Mouse (Mus musculus): ENCODE measurements around the gene Gp1bb. TPM values are rescaled to one million over a fixed set of nuclear protein-coding genes. Genes with fewer than 3 reads are reported as not detected.

Gene Gp1bb
- polyA plus RNA-seq, 1 experiment from 2014 or later = 5.5 TPM

DNA sequence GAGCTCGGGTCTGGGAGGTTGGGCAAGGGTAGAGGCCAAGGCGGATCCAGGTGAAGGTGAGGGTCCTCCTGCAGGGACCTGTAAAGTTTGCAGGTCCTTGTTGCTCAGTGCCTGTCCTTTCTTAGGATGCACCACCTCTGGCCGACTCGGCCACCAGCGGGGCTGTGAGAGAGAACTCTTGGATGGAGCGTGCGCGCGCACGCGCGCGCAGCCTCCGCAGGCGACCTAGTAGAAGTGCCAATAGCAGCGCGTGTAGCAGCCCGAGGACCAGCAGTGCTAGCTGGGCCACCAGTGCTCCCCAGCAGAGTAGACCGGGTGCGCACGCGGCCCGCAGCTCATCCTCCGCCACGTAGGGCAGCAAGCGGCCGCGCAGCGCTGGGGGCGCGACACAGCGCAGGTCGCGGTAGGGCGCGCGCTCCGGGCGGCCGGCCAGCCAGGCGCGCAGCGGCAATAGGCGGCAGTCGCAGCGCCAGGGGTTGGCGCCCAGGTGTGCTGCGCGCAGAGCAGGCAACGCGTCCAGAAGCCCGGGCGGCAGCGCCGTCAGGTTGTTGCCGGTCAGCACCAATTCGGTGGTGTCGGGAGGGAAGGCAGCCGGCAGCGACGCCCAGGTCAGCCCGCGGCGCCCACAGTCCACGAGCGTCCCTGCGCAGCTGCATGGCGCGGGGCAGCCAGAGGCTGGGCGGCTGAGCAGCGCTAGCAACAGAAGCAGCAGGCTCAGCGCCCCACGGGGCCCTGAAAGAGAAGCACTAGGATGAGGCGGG, 1.4 kb downstream of the Gp1bb start:
- H3K9me3 ChIP-seq (replicated peaks) = no peaks in the 10 kb centered on the region
- H3K4me3 ChIP-seq = peak overlapping the region; percentile 46
- H3K36me3 ChIP-seq = no peaks in the 10 kb centered on the region
- no peak for ATAC-seq (ENCODE audit: insufficient number of reproducible peaks, low FRiP score)
- peak overlapping the region; percentile 53 for H3K9ac ChIP-seq
- H3K27me3 ChIP-seq (replicated peaks) = peaks cover 99% of the 10 kb centered on the region
- 1% methylated on average over 72 of the region's 74 CpGs for WGBS
- H3K27ac ChIP-seq (ENCODE audit: poor library complexity, severe bottlenecking) = no peak overlapping the region
- H3K4me2 ChIP-seq = peak overlapping the region; percentile 78
- peaks cover 27% of the 10 kb centered on the region for H3K4me1 ChIP-seq (replicated peaks)

- no peak overlapping the region for H3K27ac ChIP-seq (ENCODE audit: poor library complexity, severe bottlenecking)
- H3K27me3 ChIP-seq (replicated peaks) = peaks cover 95% of the 10 kb centered on the region
- WGBS = 24% methylated on average over 6 of the region's 6 CpGs
- H3K4me3 ChIP-seq = peak overlapping the region; percentile 46
- H3K9me3 ChIP-seq (replicated peaks) = no peaks in the 10 kb centered on the region
- ATAC-seq (ENCODE audit: insufficient number of reproducible peaks, low FRiP score) = no peak
- peaks cover 21% of the 10 kb centered on the region for H3K4me1 ChIP-seq (replicated peaks)
- H3K4me2 ChIP-seq = peak overlapping the region; percentile 78
- H3K36me3 ChIP-seq = no peaks in the 10 kb centered on the region
- no peak overlapping the region for H3K9ac ChIP-seq
Observed at GRCm38 (mm10) chr16:18620201-18620600, 2.0 kb downstream of the Gp1bb start.

DNA sequence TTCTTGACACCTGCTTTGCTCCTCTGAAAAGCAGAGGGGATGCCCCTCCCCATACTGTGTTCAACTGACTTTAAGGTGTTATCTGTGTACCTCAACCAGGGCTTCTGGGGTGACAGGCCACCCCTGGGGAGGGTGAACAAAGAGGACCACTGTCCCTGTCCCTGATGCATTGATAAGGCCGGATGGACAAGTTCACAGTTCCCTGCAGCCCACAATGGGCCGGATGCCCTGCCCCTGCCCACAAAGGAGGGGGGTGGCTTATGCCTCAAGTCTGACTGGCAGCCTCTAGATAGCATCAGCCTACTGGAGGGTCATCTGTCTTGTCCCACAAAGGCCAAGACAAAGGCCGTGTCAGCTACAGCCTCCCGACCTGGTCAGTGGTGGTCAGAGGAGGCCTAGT, 3.1 kb downstream of the Gp1bb start:
- Histone ChIP-seq H3K4me1 (replicated peaks) (peaks cover 25% of the 10 kb centered on the region), H3K27me3 (replicated peaks) (peaks cover 95% of the 10 kb centered on the region), H3K9me3 (replicated peaks) (no peaks in the 10 kb centered on the region), H3K4me2 (no peak overlapping the region), H3K4me3 (no peak overlapping the region), H3K9ac (no peak overlapping the region), H3K27ac (ENCODE audit: poor library complexity, severe bottlenecking) (no peak overlapping the region), H3K36me3 (no peaks in the 10 kb centered on the region)
- WGBS = 56% methylated on average over 4 of the region's 4 CpGs
- ATAC-seq (ENCODE audit: insufficient number of reproducible peaks, low FRiP score) = no peak

DNA sequence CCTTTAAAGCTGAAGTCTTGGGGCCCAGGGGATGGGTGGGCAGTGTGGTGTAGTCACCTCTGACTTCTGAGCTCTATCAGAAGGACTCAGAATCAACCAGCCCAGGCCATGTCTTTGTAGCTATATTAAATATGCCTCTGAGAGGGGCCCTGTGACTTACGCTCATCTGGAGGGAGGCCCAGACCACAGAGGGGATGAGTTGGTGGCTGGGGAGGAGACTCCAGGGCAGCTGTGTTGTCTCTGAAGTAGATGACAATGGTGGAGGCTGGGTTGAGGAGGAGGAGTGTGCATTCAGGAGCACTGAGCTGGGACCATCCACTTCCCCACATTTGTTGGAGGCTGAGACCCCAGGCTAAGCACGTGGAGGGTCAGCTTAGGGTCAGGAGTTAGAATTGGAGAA, 3.9 kb downstream of the Gp1bb start:
- H3K9ac ChIP-seq = no peak overlapping the region
- H3K4me3 ChIP-seq = no peak overlapping the region
- 76% methylated on average over 2 of the region's 2 CpGs for WGBS
- H3K4me1 ChIP-seq (replicated peaks) = peaks cover 25% of the 10 kb centered on the region
- H3K9me3 ChIP-seq (replicated peaks) = no peaks in the 10 kb centered on the region
- H3K27ac ChIP-seq (ENCODE audit: poor library complexity, severe bottlenecking) = no peak overlapping the region
- H3K36me3 ChIP-seq = no peaks in the 10 kb centered on the region
- H3K4me2 ChIP-seq = no peak overlapping the region
- ATAC-seq (ENCODE audit: insufficient number of reproducible peaks, low FRiP score) = no peak
- peaks cover 93% of the 10 kb centered on the region for H3K27me3 ChIP-seq (replicated peaks)

DNA sequence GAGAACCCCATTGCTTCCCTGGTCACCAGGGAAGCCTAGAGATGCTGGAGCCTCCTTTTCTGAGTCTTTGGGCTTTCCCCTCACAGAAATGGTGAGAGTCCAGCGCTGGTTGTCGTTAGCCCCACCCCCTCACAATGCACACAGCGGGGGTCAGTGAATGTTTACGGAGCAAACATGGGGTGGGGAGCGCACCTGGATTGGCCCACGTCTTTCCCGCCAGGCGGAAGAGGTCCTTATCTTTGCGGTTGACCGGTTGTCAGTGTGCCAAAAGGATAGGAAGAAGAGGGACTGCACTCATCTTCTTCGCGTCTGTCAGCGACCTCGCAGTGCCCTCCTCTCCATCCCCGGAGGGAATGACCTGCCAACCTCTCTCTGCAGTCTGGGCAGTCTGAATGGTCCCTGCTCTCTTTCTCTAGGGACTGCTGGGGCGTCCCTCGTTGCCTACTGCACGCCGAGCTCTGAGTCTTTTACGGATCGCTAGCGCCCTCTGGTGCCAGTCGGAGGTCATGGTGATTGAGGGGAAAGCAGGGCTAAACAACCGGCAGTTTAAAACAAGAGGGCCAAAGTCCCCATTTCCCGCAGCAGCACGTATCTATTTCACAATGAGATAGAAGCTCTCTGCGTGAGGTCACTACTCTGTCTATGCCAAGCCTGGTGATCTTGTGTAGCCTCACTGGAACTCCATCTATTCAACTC, 4.7 kb downstream of the Gp1bb start:
- no peak for ATAC-seq (ENCODE audit: insufficient number of reproducible peaks, low FRiP score)
- peaks cover 25% of the 10 kb centered on the region for H3K4me1 ChIP-seq (replicated peaks)
- WGBS = 1% methylated on average over 27 of the region's 27 CpGs
- no peaks in the 10 kb centered on the region for H3K9me3 ChIP-seq (replicated peaks)
- H3K36me3 ChIP-seq = no peaks in the 10 kb centered on the region
- no peak overlapping the region for H3K27ac ChIP-seq (ENCODE audit: poor library complexity, severe bottlenecking)
- peaks cover 93% of the 10 kb centered on the region for H3K27me3 ChIP-seq (replicated peaks)
- peak overlapping the region; percentile 23; the same call in 1 of the 2 replicates for H3K4me3 ChIP-seq
- no peak overlapping the region for H3K9ac ChIP-seq
- peak overlapping the region; percentile 58 for H3K4me2 ChIP-seq

- Histone ChIP-seq H3K36me3 (no peaks in the 10 kb centered on the region), H3K4me3 (no peak overlapping the region), H3K27ac (ENCODE audit: poor library complexity, severe bottlenecking) (no peak overlapping the region), H3K4me2 (no peak overlapping the region), H3K9ac (no peak overlapping the region), H3K9me3 (replicated peaks) (no peaks in the 10 kb centered on the region), H3K27me3 (replicated peaks) (peaks cover 93% of the 10 kb centered on the region), H3K4me1 (replicated peaks) (peaks cover 24% of the 10 kb centered on the region)
- no peak for ATAC-seq (ENCODE audit: insufficient number of reproducible peaks, low FRiP score)
- WGBS = 75% methylated on average over 3 of the region's 3 CpGs
Observed at GRCm38 (mm10) chr16:18613301-18613700, 8.9 kb downstream of the Gp1bb start.

- no peaks in the 10 kb centered on the region for H3K9me3 ChIP-seq (replicated peaks)
- H3K9ac ChIP-seq = no peak overlapping the region; the same call in 1 of the 2 replicates
- no peak overlapping the region for H3K4me3 ChIP-seq
- H3K4me1 ChIP-seq (replicated peaks) = peaks cover 24% of the 10 kb centered on the region
- peaks cover 88% of the 10 kb centered on the region for H3K27me3 ChIP-seq (replicated peaks)
- H3K36me3 ChIP-seq = no peaks in the 10 kb centered on the region
- no peak overlapping the region for H3K4me2 ChIP-seq
- no peak for ATAC-seq (ENCODE audit: insufficient number of reproducible peaks, low FRiP score)
- WGBS = 40% methylated on average over 13 of the region's 13 CpGs
- H3K27ac ChIP-seq (ENCODE audit: poor library complexity, severe bottlenecking) = no peak overlapping the region
Observed at GRCm38 (mm10) chr16:18611752-18612151, 10.5 kb downstream of the Gp1bb start.

- Histone ChIP-seq H3K27ac (ENCODE audit: poor library complexity, severe bottlenecking) (no peak overlapping the region), H3K27me3 (replicated peaks) (peaks cover 69% of the 10 kb centered on the region), H3K4me3 (no peak overlapping the region), H3K4me2 (no peak overlapping the region), H3K9me3 (replicated peaks) (no peaks in the 10 kb centered on the region), H3K4me1 (replicated peaks) (peaks cover 32% of the 10 kb centered on the region), H3K9ac (no peak overlapping the region), H3K36me3 (no peaks in the 10 kb centered on the region)
- WGBS = 71% methylated on average over 2 of the region's 2 CpGs
- no peak for ATAC-seq (ENCODE audit: insufficient number of reproducible peaks, low FRiP score)
Observed at GRCm38 (mm10) chr16:18609099-18609498, 13.1 kb downstream of the Gp1bb start.

- Histone ChIP-seq H3K9me3 (replicated peaks) (no peaks in the 10 kb centered on the region), H3K9ac (no peak overlapping the region), H3K4me3 (no peak overlapping the region; the same call in 1 of the 2 replicates), H3K4me2 (0 out of 2 replicates have a peak overlapping the region, but pooled peaks have one; percentile 6), H3K27ac (ENCODE audit: poor library complexity, severe bottlenecking) (no peak overlapping the region), H3K36me3 (no peaks in the 10 kb centered on the region), H3K27me3 (replicated peaks) (peaks cover 62% of the 10 kb centered on the region), H3K4me1 (replicated peaks) (peaks cover 38% of the 10 kb centered on the region)
- WGBS = 11% methylated on average over 11 of the region's 11 CpGs
- ATAC-seq (ENCODE audit: insufficient number of reproducible peaks, low FRiP score) = no peak
Observed at GRCm38 (mm10) chr16:18608226-18608625, 14.0 kb downstream of the Gp1bb start.

- Histone ChIP-seq H3K27ac (ENCODE audit: poor library complexity, severe bottlenecking) (no peak overlapping the region), H3K9ac (no peak overlapping the region), H3K36me3 (no peaks in the 10 kb centered on the region), H3K4me3 (no peak overlapping the region), H3K27me3 (replicated peaks) (peaks cover 37% of the 10 kb centered on the region), H3K9me3 (replicated peaks) (no peaks in the 10 kb centered on the region), H3K4me1 (replicated peaks) (peaks cover 37% of the 10 kb centered on the region), H3K4me2 (no peak overlapping the region)
- 75% methylated on average over 5 of the region's 5 CpGs for WGBS
- ATAC-seq (ENCODE audit: insufficient number of reproducible peaks, low FRiP score) = no peak
Observed at GRCm38 (mm10) chr16:18605705-18606104, 16.5 kb downstream of the Gp1bb start.

- H3K4me1 ChIP-seq (replicated peaks) = peaks cover 37% of the 10 kb centered on the region
- H3K4me3 ChIP-seq = no peak overlapping the region
- peaks cover 23% of the 10 kb centered on the region for H3K27me3 ChIP-seq (replicated peaks)
- H3K36me3 ChIP-seq = no peaks in the 10 kb centered on the region
- WGBS = 36% methylated on average over 8 of the region's 8 CpGs
- peak; percentile 43; the same call in 1 of the 2 replicates for ATAC-seq (ENCODE audit: insufficient number of reproducible peaks, low FRiP score)
- no peaks in the 10 kb centered on the region for H3K9me3 ChIP-seq (replicated peaks)
- peak overlapping the region; percentile 46 for H3K27ac ChIP-seq (ENCODE audit: poor library complexity, severe bottlenecking)
- H3K4me2 ChIP-seq = 0 out of 2 replicates have a peak overlapping the region, but pooled peaks have one; percentile 8
- H3K9ac ChIP-seq = peak overlapping the region; percentile 53
Observed at GRCm38 (mm10) chr16:18604267-18604701, 17.9 kb downstream of the Gp1bb start.
